Mouse (Mus musculus) CH12.LX (cell line): ENCODE results near the gene Myom3. TPM values are rescaled to one million over a fixed set of nuclear protein-coding genes. Genes with fewer than 3 reads are reported as not detected.
A peak's percentile ranks its signal among the peaks of the same experiment; 100 is the strongest.

Source experiments
- DNase-seq: peaks from one replicate; pipeline ENCODE4 v3.0.0-alpha.2; 2013; ENCODE audit errors: extremely low read depth
- H3K27ac ChIP-seq: 2 replicates; pipeline ENCODE4 v1.5.1; 2012; ENCODE audit warnings: low read depth, mild to moderate bottlenecking, control low read depth, moderate library complexity; ENCODE audit not compliant: insufficient read depth
- H3K27me3 ChIP-seq: replicated peaks from 2 replicates; pipeline ENCODE3; 2012; ENCODE audit warnings: inconsistent platforms
- H3K36me3 ChIP-seq, 2 experiments: replicated peaks in 1 of 2; 2 replicates each; pipeline versions ENCODE3 to v1.6.1; 2012; ENCODE audit warnings: inconsistent platforms in 1 of 2, low read length in 1 of 2, mild to moderate bottlenecking in 1 of 2, mixed read lengths in 1 of 2, moderate library complexity in 1 of 2; ENCODE audit not compliant: control insufficient read depth in 1 of 2, insufficient read depth in 1 of 2
- H3K4me1 ChIP-seq, 2 experiments: 2 replicates each; pipeline ENCODE4 v1.6.1; 2012; ENCODE audit warnings: inconsistent platforms in 1 of 2, moderate library complexity in 1 of 2; ENCODE audit not compliant: insufficient read depth in 2 of 2, control insufficient read depth in 1 of 2
- H3K4me2 ChIP-seq: 2 replicates; pipeline ENCODE4 v1.6.1; 2012; ENCODE audit warnings: low read depth, mild to moderate bottlenecking, control low read depth; ENCODE audit not compliant: poor library complexity, insufficient read depth, severe bottlenecking
- H3K4me3 ChIP-seq, 3 experiments: fragments of 150-350 bp in 1 of 3; sonication (generic) in 1 of 3; replicated peaks in 1 of 3; 2 replicates each; pipeline versions ENCODE3 to v1.5.1; 2011 to 2012; ENCODE audit warnings: low read depth in 2 of 3, low read length in 2 of 3, mild to moderate bottlenecking in 2 of 3, moderate library complexity in 2 of 3, control low read depth in 1 of 3, improper control_type of control experiment in 1 of 3, inconsistent platforms in 1 of 3, mixed read lengths in 1 of 3; ENCODE audit not compliant: poor library complexity in 1 of 3
- H3K79me2 ChIP-seq: replicated peaks from 2 replicates; pipeline ENCODE4 v1.6.1; 2012; ENCODE audit warnings: mild to moderate bottlenecking, moderate library complexity; ENCODE audit not compliant: control insufficient read depth, poor library complexity, insufficient read depth, severe bottlenecking; ENCODE audit errors: extremely low read depth
- H3K9ac ChIP-seq: 2 replicates; pipeline ENCODE4 v1.6.1; 2012; ENCODE audit warnings: low read depth, mild to moderate bottlenecking, control low read depth, moderate library complexity; ENCODE audit not compliant: insufficient read depth
- H3K9me3 ChIP-seq: replicated peaks from 2 replicates; pipeline ENCODE3; 2012; ENCODE audit warnings: low read length, inconsistent platforms, mixed read lengths
- BHLHE40 ChIP-seq: IDR thresholded peaks from 2 replicates; pipeline ENCODE4 v1.6.1; 2011; ENCODE audit warnings: mild to moderate bottlenecking, low read depth, low read length, improper control_type of control experiment
- CHD2 ChIP-seq: IDR thresholded peaks from 2 replicates; pipeline ENCODE4 v1.6.1; 2011; ENCODE audit warnings: low read length, improper control_type of control experiment
- CTCF ChIP-seq, 2 experiments: IDR thresholded peaks in 1 of 2; conservative IDR thresholded peaks in 1 of 2; 2 replicates each; pipeline ENCODE4 v1.5.1; 2011 to 2012; ENCODE audit warnings: low read depth in 2 of 2, low read length in 2 of 2, improper control_type of control experiment in 1 of 2, inconsistent platforms in 1 of 2, mild to moderate bottlenecking in 1 of 2, moderate library complexity in 1 of 2
- E2F4 ChIP-seq: IDR thresholded peaks from 2 replicates; pipeline ENCODE4 v1.6.1; 2011; ENCODE audit warnings: low read depth, low read length, improper control_type of control experiment; ENCODE audit not compliant: insufficient replicate concordance
- EP300 ChIP-seq: IDR thresholded peaks from 2 replicates; pipeline ENCODE4 v1.6.1; 2011; ENCODE audit warnings: low read length, improper control_type of control experiment
- GABPA ChIP-seq: IDR thresholded peaks from 2 replicates; pipeline ENCODE4 v1.6.1; 2012; ENCODE audit warnings: low read depth, low read length, improper control_type of control experiment, inconsistent platforms; ENCODE audit not compliant: insufficient replicate concordance
- JUN ChIP-seq: IDR thresholded peaks from 2 replicates; pipeline ENCODE4 v1.6.1; 2011; ENCODE audit warnings: low read depth, mild to moderate bottlenecking, low read length, improper control_type of control experiment, moderate library complexity; ENCODE audit not compliant: insufficient read depth
- JUND ChIP-seq: conservative IDR thresholded peaks from 2 replicates; pipeline ENCODE4 v1.6.1; 2011; ENCODE audit warnings: low read depth, low read length, improper control_type of control experiment
- MAFK ChIP-seq: IDR thresholded peaks from 2 replicates; pipeline ENCODE4 v1.6.1; 2011; ENCODE audit warnings: low read length, improper control_type of control experiment; ENCODE audit not compliant: insufficient replicate concordance
- MAX ChIP-seq: IDR thresholded peaks from 2 replicates; pipeline ENCODE4 v1.6.1; 2011; ENCODE audit warnings: low read length, improper control_type of control experiment
- MAZ ChIP-seq: IDR thresholded peaks from 2 replicates; pipeline ENCODE4 v1.6.1; 2012; ENCODE audit warnings: low read depth, mild to moderate bottlenecking, inconsistent platforms, low read length, improper control_type of control experiment, moderate library complexity
- MEF2A ChIP-seq: IDR thresholded peaks from 2 replicates; pipeline ENCODE4 v1.6.1; 2014; ENCODE audit warnings: low read depth, mild to moderate bottlenecking, inconsistent platforms, low read length, improper control_type of control experiment, borderline replicate concordance
- MYC ChIP-seq: IDR thresholded peaks from 2 replicates; pipeline ENCODE4 v1.6.1; 2011; ENCODE audit warnings: low read depth, mild to moderate bottlenecking, improper control_type of control experiment, low read length
- PAX5 ChIP-seq: IDR thresholded peaks from 2 replicates; pipeline ENCODE4 v1.6.1; 2012; ENCODE audit warnings: low read length, inconsistent platforms, mixed read lengths
- POLR2A ChIP-seq: IDR thresholded peaks from 2 replicates; pipeline ENCODE4 v1.6.1; 2011; ENCODE audit warnings: low read depth, mild to moderate bottlenecking, improper control_type of control experiment, low read length
- POLR2AphosphoS2 ChIP-seq: IDR thresholded peaks from 2 replicates; pipeline ENCODE4 v1.6.1; 2011; ENCODE audit warnings: low read depth, low read length, improper control_type of control experiment
- RAD21 ChIP-seq: IDR thresholded peaks from 2 replicates; pipeline ENCODE4 v1.6.1; 2011; ENCODE audit warnings: low read depth, mild to moderate bottlenecking, low read length, improper control_type of control experiment, moderate library complexity
- RCOR1 ChIP-seq: conservative IDR thresholded peaks from 2 replicates; pipeline ENCODE4 v1.6.1; 2012; ENCODE audit warnings: low read depth, mild to moderate bottlenecking, inconsistent platforms, low read length, improper control_type of control experiment
- SMC3 ChIP-seq: IDR thresholded peaks from 2 replicates; pipeline ENCODE4 v1.6.1; 2011; ENCODE audit warnings: low read depth, low read length, improper control_type of control experiment
- UBTF ChIP-seq: IDR thresholded peaks from 2 replicates; pipeline ENCODE4 v1.6.1; 2012; ENCODE audit warnings: low read depth, mild to moderate bottlenecking, inconsistent platforms, low read length, improper control_type of control experiment, moderate library complexity
- USF1 ChIP-seq: IDR thresholded peaks from 2 replicates; pipeline ENCODE4 v1.6.1; 2014; ENCODE audit warnings: low read depth, mild to moderate bottlenecking, inconsistent platforms, low read length, improper control_type of control experiment
- USF2 ChIP-seq: conservative IDR thresholded peaks from 2 replicates; pipeline ENCODE4 v1.6.1; 2011; ENCODE audit warnings: low read depth, low read length, improper control_type of control experiment
- ZC3H11A ChIP-seq: IDR thresholded peaks from 2 replicates; pipeline ENCODE4 v1.6.1; 2012; ENCODE audit warnings: low read depth, mild to moderate bottlenecking, inconsistent platforms, low read length, improper control_type of control experiment
- ZMIZ1 ChIP-seq: IDR thresholded peaks from 2 replicates; pipeline ENCODE4 v1.6.1; 2012; ENCODE audit warnings: low read depth, mild to moderate bottlenecking, inconsistent platforms, low read length, improper control_type of control experiment
- ZNF384 ChIP-seq: IDR thresholded peaks from 2 replicates; pipeline ENCODE4 v1.6.1; 2012; ENCODE audit warnings: low read depth, low read length, improper control_type of control experiment, inconsistent platforms
- dilution Hi-C: fragments of 300-500 bp; cut with MboI; formaldehyde crosslinking; loops from 2 replicates; pipeline ENCODE4 v1.14.3; 2020; ENCODE audit warnings: low sequenced_read_pairs; ENCODE audit not compliant: extremely low pct_unique_long_range_greater_than_20kb, extremely low pct_ligation_motif_present
- in situ Hi-C: fragments of 300-500 bp; cut with MboI; formaldehyde crosslinking; loops from 3 replicates; pipeline ENCODE4 v1.14.3; 2019; ENCODE audit warnings: low sequenced_read_pairs, low pct_ligation_motif_present, low pct_unique_long_range_greater_than_20kb, mixed read lengths
- polyA plus RNA-seq: library from polyadenylated mRNA; unstranded; fragments of >175 nt; gene quantifications from 2 replicates; pipeline ENCODE4 v1.2.1, GENCODE M21; 2012; ENCODE audit warnings: low read depth; ENCODE audit not compliant: insufficient read length
- total RNA-seq, 2 experiments: library from RNA; depleted of rRNA; stranded (reverse); fragments of 300-350 nt in 1 of 2; fragments of >200 nt in 1 of 2; gene quantifications; 2 replicates each; pipeline ENCODE4 v1.2.3; 2012 to 2014

Gene Myom3
- total and polyA plus RNA-seq, 3 experiments: 0.04 TPM; not detected in 2

DNA sequence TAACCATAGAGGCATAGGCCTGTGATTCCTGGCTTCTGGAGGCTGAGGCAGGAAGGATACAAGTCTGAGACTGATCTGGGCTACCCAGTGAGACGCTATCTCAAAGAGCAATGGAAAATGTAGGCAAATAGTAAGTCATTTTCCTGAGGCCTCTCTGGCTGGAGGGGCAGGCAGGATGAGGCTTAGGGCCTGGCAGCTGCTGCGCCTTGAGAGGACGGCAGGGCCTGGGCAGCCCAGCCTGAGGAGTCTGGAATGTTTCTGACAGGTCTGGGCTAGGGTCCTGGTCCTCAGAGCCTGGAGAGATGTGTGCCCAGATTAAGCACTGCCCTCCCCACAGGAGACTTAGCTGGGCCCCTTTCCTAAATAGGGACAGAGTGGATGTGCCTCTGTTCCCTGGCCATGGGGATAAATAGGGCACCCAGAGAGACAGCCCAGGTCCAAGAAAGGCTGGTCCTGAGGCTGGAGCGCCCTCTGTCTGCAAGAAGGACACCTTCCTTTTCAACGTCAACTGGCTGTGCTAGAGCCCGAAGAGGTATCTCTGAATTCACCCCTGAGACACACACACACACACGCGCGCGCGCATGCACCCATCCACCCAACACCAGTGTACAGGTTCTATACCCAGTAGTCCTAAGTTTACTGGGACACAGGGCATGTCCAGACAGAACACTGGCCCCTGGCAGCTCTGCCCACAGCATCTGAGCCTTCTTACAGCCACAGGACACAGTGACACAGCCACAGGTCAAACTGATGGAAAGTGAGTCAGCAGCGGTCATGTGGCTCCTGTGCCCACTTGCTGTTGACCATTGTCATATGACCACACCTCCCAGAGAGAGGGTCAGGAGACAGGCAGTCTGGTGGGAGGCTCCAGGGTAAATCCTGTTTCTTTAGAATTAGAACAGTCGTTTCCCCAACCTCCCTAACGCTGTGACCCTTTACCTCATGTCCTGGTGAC is 9.3 kb downstream of the Myom3 start:
- Histone ChIP-seq H3K4me1 (peaks cover 13 to 35% of the 10 kb centered on the region in 2 experiments), H3K4me3 (no peak overlapping the region), H3K9ac (no peak overlapping the region), H3K4me2 (no peak overlapping the region), H3K36me3 (no peaks in the 10 kb centered on the region), H3K9me3 (no peaks in the 10 kb centered on the region), H3K27ac (no peak overlapping the region), H3K27me3 (peaks cover 29% of the 10 kb centered on the region), H3K79me2 (no peaks in the 10 kb centered on the region)
- dilution Hi-C loops: no loop called here
- no peak for TF ChIP-seq MAZ
- no peak for TF ChIP-seq GABPA
- no peak for TF ChIP-seq USF1
- TF ChIP-seq MAFK: no peak
- TF ChIP-seq JUN: no peak
- TF ChIP-seq UBTF: no peak
- no peak for TF ChIP-seq CHD2
- no peak for TF ChIP-seq BHLHE40
- TF ChIP-seq MAX: no peak
- no peak for TF ChIP-seq MYC
- no peak for TF ChIP-seq PAX5
- TF ChIP-seq JUND: no peak
- no peak for TF ChIP-seq RCOR1
- TF ChIP-seq POLR2AphosphoS2: no peak
- peak; percentile 41 for TF ChIP-seq SMC3
- TF ChIP-seq EP300: no peak
- TF ChIP-seq CTCF (conservative IDR thresholded peaks at IDR 0.05 in 1 of 2, IDR thresholded peaks at IDR 0.05 in 1 of 2; ENCODE audit: low read depth in 2 of 2, low read length in 2 of 2): peak in 1 of 2 experiments; percentile 65; a peak in 2 of 4 replicates
- TF ChIP-seq ZMIZ1: no peak
- TF ChIP-seq POLR2A: no peak
- no peak for TF ChIP-seq ZC3H11A
- no peak for TF ChIP-seq MEF2A
- peak; percentile 57 for TF ChIP-seq RAD21
- no peak for TF ChIP-seq ZNF384
- no peak for TF ChIP-seq E2F4
- TF ChIP-seq USF2: no peak
- peak; percentile 43 for DNase-seq
- in situ Hi-C loops: loop anchor here (5.0 kb wide), 1 partner anchor 42 kb away; the partner anchor contains the start of gene Il22ra1
